Mouse (Mus musculus) central nervous system, embryonic 18 days (tissue): ENCODE data around the gene Add3. TPM values are rescaled to one million over a fixed set of nuclear protein-coding genes. Genes with fewer than 3 reads are reported as not detected.

ENCODE experiments used
- polyA plus RNA-seq: library from polyadenylated mRNA; depleted of rRNA; stranded (reverse); fragments of >200 nt; gene quantifications from 2 replicates; pipeline ENCODE4 v1.2.3, GENCODE M21; 2012; rRNA removed

Add3 gene
- 31.3 and 33.4 TPM in 2 replicates for polyA plus RNA-seq

GRCm38 (mm10) chr19:53140044-53140803 lies at the start of gene Add3:
Gene Add3, plus strand, starts transcription at chr19:53140443.

Other genes with a start within 250 kb of the Add3 start
- 90.4 and 95.7 TPM in 2 replicates for gene Xpnpep1, start 100.2 kb upstream of the Add3 start, polyA plus RNA-seq
- 35.8 and 36.2 TPM in 2 replicates for gene Mxi1, start 170.1 kb downstream of the Add3 start, polyA plus RNA-seq
- gene Gm10197, start 231.3 kb downstream of the Add3 start, polyA plus RNA-seq, result not detected in 2 replicates